In the genomic region with DNA sequence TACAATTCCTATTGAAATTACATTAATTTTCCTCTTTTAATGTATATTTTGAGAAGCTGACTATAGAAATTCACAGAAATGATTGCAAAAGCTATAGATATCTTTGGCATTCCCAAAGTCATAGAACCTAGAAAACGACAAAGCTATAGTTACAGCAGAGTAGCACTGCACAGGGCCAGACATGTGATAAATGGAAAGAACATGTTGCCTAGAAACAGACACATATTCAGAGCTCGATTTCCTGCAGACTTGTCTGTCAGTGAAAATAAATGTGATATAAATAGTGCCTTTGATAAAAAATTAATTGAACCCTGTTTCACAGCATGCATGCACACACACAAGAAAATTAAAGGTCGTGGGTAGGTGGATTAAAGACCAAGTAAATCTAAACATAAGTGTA, we compare ENCODE assay signal across 25 mouse cellular contexts.
A peak's percentile ranks its signal among the peaks of the same experiment; 100 is the strongest.
DNase-seq lines count a peak whose midpoint lies in the region; ATAC-seq and TF ChIP-seq lines count a peak whose summit lies in the region.
"Had no signal": no experiment of that assay in that cellular context is flagged by ENCODE, and none has a peak within 500 bp of the region (broad histone marks: within the 10 kb centered on the region; RNA-seq: fewer than 3 reads in every experiment).

No protein-coding gene starts in this region.

- H3K9me3 ChIP-seq in midbrain, embryonic 16.5 days (replicated peaks; ENCODE audit: control insufficient read depth, low read length, poor library complexity, severe bottlenecking): no peaks in the 10 kb centered on the region
- H3K9me3 ChIP-seq in midbrain, embryonic 13.5 days: no peaks in the 10 kb centered on the region
- no peaks in the 10 kb centered on the region for H3K9me3 ChIP-seq in forebrain, postnatal 0 days (ENCODE audit: low read length)
- no peaks in the 10 kb centered on the region for H3K9me3 ChIP-seq in neural tube, embryonic 15.5 days (replicated peaks)
- H3K9me3 ChIP-seq: embryonic facial prominence, embryonic 12.5 days; hindbrain, embryonic 15.5 days; intestine, embryonic 15.5 days; limb, embryonic 12.5 days; midbrain, embryonic 10.5 days; neural tube, embryonic 13.5 days had no signal

- ATAC-seq in midbrain, embryonic 16.5 days: peak; percentile 85
- no peak for ATAC-seq in midbrain, embryonic 13.5 days
- ATAC-seq in forebrain, postnatal 0 days: peak; percentile 94
- no peak for ATAC-seq in neural tube, embryonic 15.5 days (ENCODE audit: low FRiP score)
- ATAC-seq: activated CD4-positive, CD25-positive, alpha-beta regulatory T cell, adult 4 months; intestine, embryonic 15.5 days; liver, postnatal 0 days; lung, postnatal 0 days had no signal

- H3K4me2 ChIP-seq in midbrain, embryonic 16.5 days (ENCODE audit: low read length): no peak overlapping the region
- no peak overlapping the region for H3K4me2 ChIP-seq in midbrain, embryonic 13.5 days (replicated peaks)
- no peak overlapping the region for H3K4me2 ChIP-seq in forebrain, postnatal 0 days (ENCODE audit: low read depth)
- H3K4me2 ChIP-seq in neural tube, embryonic 15.5 days: no peak overlapping the region
- H3K4me2 ChIP-seq: embryonic facial prominence, embryonic 12.5 days; hindbrain, embryonic 15.5 days; intestine, embryonic 15.5 days; limb, embryonic 12.5 days; liver, embryonic 11.5 days; neural tube, embryonic 13.5 days had no signal

- WGBS in midbrain, embryonic 16.5 days: 42% methylated on average over 3 of the region's 3 CpGs
- 66% methylated on average over 3 of the region's 3 CpGs for WGBS in midbrain, embryonic 13.5 days
- 35% methylated on average over 3 of the region's 3 CpGs for WGBS in forebrain, postnatal 0 days
- WGBS in neural tube, embryonic 15.5 days: 52% methylated on average over 3 of the region's 3 CpGs

- no peaks in the 10 kb centered on the region for H3K36me3 ChIP-seq in midbrain, embryonic 16.5 days (ENCODE audit: control insufficient read depth, insufficient read depth, low read length)
- H3K36me3 ChIP-seq in midbrain, embryonic 13.5 days: no peaks in the 10 kb centered on the region
- no peaks in the 10 kb centered on the region for H3K36me3 ChIP-seq in forebrain, postnatal 0 days (ENCODE audit: insufficient read depth)
- no peaks in the 10 kb centered on the region for H3K36me3 ChIP-seq in neural tube, embryonic 15.5 days
- H3K36me3 ChIP-seq: embryonic facial prominence, embryonic 12.5 days; hindbrain, embryonic 15.5 days; intestine, embryonic 15.5 days; limb, embryonic 12.5 days; midbrain, embryonic 10.5 days; neural tube, embryonic 13.5 days had no signal

- H3K4me1 ChIP-seq in midbrain, embryonic 16.5 days (ENCODE audit: control insufficient read depth, insufficient read depth, low read length): no peaks in the 10 kb centered on the region
- no peaks in the 10 kb centered on the region for H3K4me1 ChIP-seq in midbrain, embryonic 13.5 days (replicated peaks)
- H3K4me1 ChIP-seq in forebrain, postnatal 0 days (ENCODE audit: insufficient read depth): no peaks in the 10 kb centered on the region
- H3K4me1 ChIP-seq in neural tube, embryonic 15.5 days: no peaks in the 10 kb centered on the region
- H3K4me1 ChIP-seq: embryonic facial prominence, embryonic 12.5 days; hindbrain, embryonic 15.5 days; intestine, embryonic 15.5 days; limb, embryonic 12.5 days; midbrain, embryonic 10.5 days; neural tube, embryonic 13.5 days had no signal

- TF ChIP-seq CTCF in brain, embryonic 14.5 days (IDR thresholded peaks at IDR 0.05; ENCODE audit: borderline replicate concordance, extremely low read depth, insufficient read depth, insufficient read length): no peak
- TF ChIP-seq CTCF in forebrain, postnatal 0 days (IDR thresholded peaks at IDR 0.05; ENCODE audit: low read depth): no peak

- no peaks in the 10 kb centered on the region for H3K27me3 ChIP-seq in midbrain, embryonic 16.5 days (ENCODE audit: control insufficient read depth, insufficient read depth, low read depth, low read length)
- no peaks in the 10 kb centered on the region for H3K27me3 ChIP-seq in midbrain, embryonic 13.5 days
- no peaks in the 10 kb centered on the region for H3K27me3 ChIP-seq in forebrain, postnatal 0 days (ENCODE audit: insufficient read depth, low read length)
- H3K27me3 ChIP-seq in neural tube, embryonic 15.5 days (replicated peaks): no peaks in the 10 kb centered on the region
- H3K27me3 ChIP-seq: embryonic facial prominence, embryonic 12.5 days; hindbrain, embryonic 15.5 days; intestine, embryonic 15.5 days; limb, embryonic 12.5 days; neural tube, embryonic 13.5 days had no signal

- no peak for TF ChIP-seq POLR2A in brain, embryonic 14.5 days (IDR thresholded peaks at IDR 0.05; ENCODE audit: borderline replicate concordance, extremely low read depth, insufficient read depth, insufficient read length, poor library complexity, severe bottlenecking)

- no peak overlapping the region for H3K27ac ChIP-seq in midbrain, embryonic 16.5 days (ENCODE audit: low read length)
- H3K27ac ChIP-seq in midbrain, embryonic 13.5 days: no peak overlapping the region
- 0 out of 2 replicates have a peak overlapping the region, but pooled peaks have one; percentile 21 for H3K27ac ChIP-seq in forebrain, postnatal 0 days (ENCODE audit: low read depth, low read length)
- no peak overlapping the region for H3K27ac ChIP-seq in neural tube, embryonic 15.5 days (replicated peaks)
- H3K27ac ChIP-seq: embryonic facial prominence, embryonic 12.5 days; hindbrain, embryonic 15.5 days; intestine, embryonic 15.5 days; limb, embryonic 12.5 days; macrophage; midbrain, embryonic 10.5 days; neural tube, embryonic 13.5 days had no signal

- no peak overlapping the region for H3K9ac ChIP-seq in midbrain, embryonic 16.5 days (ENCODE audit: low read depth, low read length)
- no peak overlapping the region for H3K9ac ChIP-seq in midbrain, embryonic 13.5 days (replicated peaks)
- no peak overlapping the region for H3K9ac ChIP-seq in forebrain, postnatal 0 days
- H3K9ac ChIP-seq in neural tube, embryonic 15.5 days (replicated peaks): no peak overlapping the region
- H3K9ac ChIP-seq: embryonic facial prominence, embryonic 12.5 days; hindbrain, embryonic 15.5 days; intestine, embryonic 15.5 days; limb, embryonic 12.5 days; liver, postnatal 0 days; neural tube, embryonic 13.5 days had no signal

- DNase-seq in layer of hippocampus, adult 11-12 months (ENCODE audit: low spot score): peak; percentile 8
- DNase-seq in layer of hippocampus, adult 9-10 months (ENCODE audit: low spot score): no peak
- peak; percentile 42 for DNase-seq in brain, embryonic 14.5 days (ENCODE audit: low read depth)
- DNase-seq in forebrain, postnatal 0 days: peak; percentile 58
- DNase-seq: adrenal gland, adult 8-10 months; cerebellum, adult 2 months; cerebellum, postnatal 25 days; kidney, adult 8-10 months; kidney, postnatal 10 days; liver, postnatal 0 days; thymus, postnatal 36 days had no signal

- no peak overlapping the region for H3K4me3 ChIP-seq in midbrain, embryonic 16.5 days (ENCODE audit: low read depth, low read length)
- no peak overlapping the region for H3K4me3 ChIP-seq in midbrain, embryonic 13.5 days (replicated peaks)
- H3K4me3 ChIP-seq in forebrain, postnatal 0 days (ENCODE audit: low read depth, low read length): no peak overlapping the region
- no peak overlapping the region for H3K4me3 ChIP-seq in neural tube, embryonic 15.5 days (replicated peaks)
- H3K4me3 ChIP-seq: embryonic facial prominence, embryonic 12.5 days; hindbrain, embryonic 15.5 days; intestine, embryonic 15.5 days; limb, embryonic 12.5 days; midbrain, embryonic 10.5 days; myocyte; neural tube, embryonic 13.5 days had no signal

Comparison
In these comparisons a context has a peak if more than half of its experiments do, and no peak if none do; other contexts are left out.
1. ATAC-seq: peak in midbrain, embryonic 16.5 days (single experiment) and forebrain, postnatal 0 days (single experiment); none in midbrain, embryonic 13.5 days (single experiment) and neural tube, embryonic 15.5 days (single experiment).